8 mouse cellular contexts compared by ENCODE assay signal in genomic region chr4:99766753-99767152, GRCm38 (mm10). TPM values are rescaled to one million over a fixed set of nuclear protein-coding genes. Genes with fewer than 3 reads are reported as not detected.
DNase-seq lines count a peak whose midpoint lies in the region; ATAC-seq and TF ChIP-seq lines count a peak whose summit lies in the region.

No protein-coding gene starts in this region.

- 67% methylated on average over 1 of the region's 1 CpGs for WGBS in kidney, adult 2 months
- 53% methylated on average over 1 of the region's 1 CpGs for WGBS in kidney, embryonic 15.5 days
- WGBS in forebrain, embryonic 16.5 days, result 38% methylated on average over 1 of the region's 1 CpGs
- 55% methylated on average over 1 of the region's 1 CpGs for WGBS in limb, embryonic 14.5 days

- H3K36me3 ChIP-seq in kidney, adult 2 months (ENCODE audit: control insufficient read depth, insufficient read depth, low read length), result no peaks in the 10 kb centered on the region
- no peaks in the 10 kb centered on the region for H3K36me3 ChIP-seq in kidney, embryonic 15.5 days
- H3K36me3 ChIP-seq in forebrain, embryonic 16.5 days (ENCODE audit: control insufficient read depth, insufficient read depth), result no peaks in the 10 kb centered on the region
- H3K36me3 ChIP-seq in limb, embryonic 14.5 days (ENCODE audit: control insufficient read depth, insufficient read depth, low read length), result 0 out of 2 replicates have a peak, but pooled peaks cover 3% of the 10 kb centered on the region

- TF ChIP-seq CTCF in kidney, adult 2 months (conservative IDR thresholded peaks at IDR 0.05; ENCODE audit: insufficient read depth, insufficient read length, low read depth, low read length), result 0 out of 2 replicates have a peak, but pooled peaks have one; percentile 32
- peak; percentile 44 for TF ChIP-seq CTCF in Patski (IDR thresholded peaks at IDR 0.05)

- CTCF ChIA-PET in Patski (lab: Charles Lee), result interaction anchor here (1.1 to 1.2 kb wide), 3 partner anchors 8 to 67 kb away, joined by 3 read pairs; no protein-coding TSS in a partner anchor

- H3K9me3 ChIP-seq in kidney, embryonic 15.5 days (replicated peaks), result no peaks in the 10 kb centered on the region
- no peaks in the 10 kb centered on the region for H3K9me3 ChIP-seq in forebrain, embryonic 16.5 days (ENCODE audit: control insufficient read depth, low read length)
- H3K9me3 ChIP-seq in limb, embryonic 14.5 days (ENCODE audit: control insufficient read depth, low read length), result no peaks in the 10 kb centered on the region

- no peaks in the 10 kb centered on the region for H3K27me3 ChIP-seq in kidney, adult 2 months (replicated peaks; ENCODE audit: control insufficient read depth, insufficient read depth, low read length)
- H3K27me3 ChIP-seq in kidney, embryonic 15.5 days, result no peaks in the 10 kb centered on the region
- no peaks in the 10 kb centered on the region for H3K27me3 ChIP-seq in Patski
- H3K27me3 ChIP-seq in forebrain, embryonic 16.5 days (replicated peaks; ENCODE audit: control insufficient read depth, insufficient read depth, low read length), result no peaks in the 10 kb centered on the region
- H3K27me3 ChIP-seq in limb, embryonic 14.5 days (ENCODE audit: control insufficient read depth, insufficient read depth, low read length), result no peaks in the 10 kb centered on the region

- H3K4me3 ChIP-seq in kidney, adult 2 months (ENCODE audit: insufficient read depth, low read depth, low read length), result no peak overlapping the region
- H3K4me3 ChIP-seq in kidney, embryonic 15.5 days (replicated peaks), result no peak overlapping the region
- no peak overlapping the region for H3K4me3 ChIP-seq in forebrain, embryonic 16.5 days (replicated peaks; ENCODE audit: low read length)
- no peak overlapping the region for H3K4me3 ChIP-seq in limb, embryonic 14.5 days (replicated peaks; ENCODE audit: low read length)

- in situ Hi-C loops in Patski (cut with MboI; ENCODE audit: low pct_unique_long_range_greater_than_20kb), result no loop called here

- POLR2A ChIA-PET in Patski (lab: Charles Lee), result no interaction called here

- no peak for TF ChIP-seq POLR2A in kidney, adult 2 months (IDR thresholded peaks at IDR 0.05; ENCODE audit: low read depth, low read length)
- no peak for TF ChIP-seq POLR2A in limb, embryonic 14.5 days (IDR thresholded peaks at IDR 0.05; ENCODE audit: borderline replicate concordance, extremely low read depth, insufficient read depth, insufficient read length)

- peak; percentile 34 for DNase-seq in kidney, adult 2 months
- DNase-seq in Patski (ENCODE audit: low read depth, low spot score), result no peak
- peak; percentile 75 for DNase-seq in limb, embryonic 14.5 days (ENCODE audit: low spot score)
- no peak for DNase-seq in thymus, adult 18-20 months
- no peak for DNase-seq in T-cell, adult 2 months (ENCODE audit: low spot score)
- DNase-seq in layer of hippocampus, adult 8-10 months (ENCODE audit: low spot score in 2 of 2), result no peak

- no peak overlapping the region for H3K9ac ChIP-seq in kidney, embryonic 15.5 days
- no peak overlapping the region for H3K9ac ChIP-seq in forebrain, embryonic 16.5 days (replicated peaks; ENCODE audit: low read depth, low read length)
- no peak overlapping the region for H3K9ac ChIP-seq in limb, embryonic 14.5 days (ENCODE audit: low read depth, low read length, severe bottlenecking)

- H3K27ac ChIP-seq in kidney, adult 2 months (ENCODE audit: insufficient read depth, low read depth, low read length), result no peak overlapping the region
- H3K27ac ChIP-seq in kidney, embryonic 15.5 days, result no peak overlapping the region
- no peak overlapping the region for H3K27ac ChIP-seq in forebrain, embryonic 16.5 days (ENCODE audit: low read length)
- H3K27ac ChIP-seq in limb, embryonic 14.5 days (replicated peaks; ENCODE audit: low read depth, low read length), result no peak overlapping the region

- H3K4me2 ChIP-seq in kidney, embryonic 15.5 days, result no peak overlapping the region
- H3K4me2 ChIP-seq in forebrain, embryonic 16.5 days (ENCODE audit: low read length), result no peak overlapping the region
- no peak overlapping the region for H3K4me2 ChIP-seq in limb, embryonic 14.5 days (replicated peaks; ENCODE audit: low read depth, low read length, severe bottlenecking)

- no peaks in the 10 kb centered on the region for H3K4me1 ChIP-seq in kidney, adult 2 months (ENCODE audit: control insufficient read depth, insufficient read depth, low read length)
- no peaks in the 10 kb centered on the region for H3K4me1 ChIP-seq in kidney, embryonic 15.5 days
- H3K4me1 ChIP-seq in forebrain, embryonic 16.5 days (replicated peaks; ENCODE audit: control insufficient read depth, insufficient read depth, low read length), result no peaks in the 10 kb centered on the region
- H3K4me1 ChIP-seq in limb, embryonic 14.5 days (ENCODE audit: control insufficient read depth, insufficient read depth, low read length), result no peaks in the 10 kb centered on the region

- ATAC-seq in kidney, embryonic 15.5 days (replicated peaks; ENCODE audit: low FRiP score), result no peak
- no peak for ATAC-seq in Patski
- peak; percentile 66; the same call in 1 of the 2 replicates for ATAC-seq in forebrain, embryonic 16.5 days
- peak; percentile 87 for ATAC-seq in limb, embryonic 14.5 days (ENCODE audit: low FRiP score, low read depth)

RNA-seq across cellular contexts. Expression of gene Alg6, which starts 51.3 kb away (rescaled TPM):
- 4.2 and 5.0 TPM in 2 replicates for polyA plus RNA-seq in kidney, adult 2 months (2012; rRNA removed)
- polyA plus RNA-seq in kidney, embryonic 15.5 days (2015; fragmentation: Nextera tagmentation; extraction: Ambion mirVana), result 26.8 and 27.0 TPM in 2 replicates
- polyA plus RNA-seq in Patski (2021), result 13.8 TPM
- polyA plus RNA-seq in forebrain, embryonic 16.5 days (2015; fragmentation: Nextera tagmentation; extraction: Ambion mirVana), result 9.1 and 10.7 TPM in 2 replicates
- polyA plus RNA-seq in limb, embryonic 14.5 days (2012; rRNA removed), result 20.7 and 25.0 TPM in 2 replicates
- 17.4 and 18.9 TPM in 2 replicates for polyA plus RNA-seq in limb, embryonic 14.5 days (2014; fragmentation: Nextera tagmentation; extraction: Ambion mirVana)
- 10 to 100 TPM in 3 of 4 experiments, 1 to 10 TPM in 1; 8.8 to 12.8 (median 12.1) TPM for total RNA-seq in layer of hippocampus, adult 8-10 months (2022)

Comparison
In these comparisons a context has a peak if more than half of its experiments do, and no peak if none do; other contexts are left out.
1. DNase-seq: peak in kidney, adult 2 months (single experiment) and limb, embryonic 14.5 days (single experiment); none in Patski (single experiment), thymus, adult 18-20 months (0 of 2), T-cell, adult 2 months (single experiment) and layer of hippocampus, adult 8-10 months (0 of 2).
2. ATAC-seq: peak in forebrain, embryonic 16.5 days (single experiment) and limb, embryonic 14.5 days (single experiment); none in kidney, embryonic 15.5 days (single experiment) and Patski (single experiment).